Mouse (Mus musculus): ENCODE results near the gene Fbxw9. TPM values are rescaled to one million over a fixed set of nuclear protein-coding genes. Genes with fewer than 3 reads are reported as not detected.

The Fbxw9 gene
- total and polyA plus RNA-seq, 2 experiments from 2014 or later: 87.4 to 115 TPM

- H3K36me3 ChIP-seq (ENCODE audit: insufficient read depth): peaks cover 46% of the 10 kb centered on the region
- WGBS: 96% methylated on average over 7 of the region's 7 CpGs
- H3K4me1 ChIP-seq (ENCODE audit: insufficient read depth): no peaks in the 10 kb centered on the region
- DNase-seq (no peak), ATAC-seq (no peak)
- H3K27me3 ChIP-seq (ENCODE audit: insufficient read depth, low read length): no peaks in the 10 kb centered on the region
- H3K4me3 ChIP-seq (ENCODE audit: low read depth, low read length): no peak overlapping the region
- H3K9ac ChIP-seq: no peak overlapping the region
- no peak for TF ChIP-seq CTCF (IDR thresholded peaks at IDR 0.05; ENCODE audit: low read depth)
- no peaks in the 10 kb centered on the region for H3K9me3 ChIP-seq (ENCODE audit: low read length)
- no peak overlapping the region for H3K27ac ChIP-seq (ENCODE audit: low read depth, low read length)
- no peak overlapping the region for H3K4me2 ChIP-seq (ENCODE audit: low read depth)
These were observed 35.7 kb downstream of the Fbxw9 start for GRCm38 (mm10) chr8:85095566-85095965.

DNA sequence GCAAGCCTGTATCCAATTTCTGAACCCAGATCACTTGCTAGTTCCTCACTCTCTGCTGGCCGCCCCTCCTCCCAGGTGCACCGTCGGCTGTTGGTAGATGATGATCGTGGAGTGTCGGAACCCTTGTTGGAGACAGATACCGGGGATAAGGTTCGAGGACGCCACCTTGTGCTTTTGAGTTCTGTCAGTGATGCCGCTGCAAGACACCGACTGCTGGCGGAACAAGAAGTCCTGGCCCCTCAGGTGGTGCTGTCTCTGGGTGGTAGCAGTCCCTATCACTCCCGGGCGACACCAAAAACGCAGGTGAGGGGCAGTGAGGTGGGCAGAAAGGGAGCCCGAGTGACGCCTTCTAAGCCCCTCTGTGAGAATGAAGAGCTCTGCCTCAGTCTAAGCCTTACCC is 36.3 kb downstream of the Fbxw9 start:
- 95% methylated on average over 16 of the region's 16 CpGs for WGBS
- Histone ChIP-seq H3K36me3 (ENCODE audit: insufficient read depth) (peaks cover 46% of the 10 kb centered on the region), H3K27ac (ENCODE audit: low read depth, low read length) (no peak overlapping the region), H3K4me1 (ENCODE audit: insufficient read depth) (no peaks in the 10 kb centered on the region), H3K4me3 (ENCODE audit: low read depth, low read length) (no peak overlapping the region), H3K4me2 (ENCODE audit: low read depth) (no peak overlapping the region), H3K9ac (no peak overlapping the region), H3K9me3 (ENCODE audit: low read length) (no peaks in the 10 kb centered on the region), H3K27me3 (ENCODE audit: insufficient read depth, low read length) (no peaks in the 10 kb centered on the region)
- DNase-seq (no peak), ATAC-seq (no peak)
- no peak for TF ChIP-seq CTCF (IDR thresholded peaks at IDR 0.05; ENCODE audit: low read depth)

DNA sequence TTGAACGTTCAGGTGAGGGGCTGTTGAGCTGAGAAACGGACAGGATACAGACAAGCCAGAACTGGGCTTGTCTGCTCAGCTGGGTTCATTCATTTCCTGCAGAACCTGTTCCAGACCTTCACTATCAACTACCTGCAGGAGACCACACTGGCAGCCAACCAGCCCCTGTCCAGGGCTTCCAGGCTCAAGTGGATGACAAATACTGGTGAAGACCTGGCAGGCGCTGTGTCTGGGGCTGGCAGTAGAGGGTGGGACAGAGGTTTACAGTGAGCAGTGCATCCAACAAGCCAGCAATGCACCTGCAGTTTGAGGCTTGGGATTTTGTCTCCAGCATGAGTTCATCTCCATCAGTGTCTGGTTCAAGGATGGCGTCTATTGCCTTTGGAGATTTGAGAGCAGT is 37.0 kb downstream of the Fbxw9 start:
- Histone ChIP-seq H3K4me1 (ENCODE audit: insufficient read depth) (no peaks in the 10 kb centered on the region), H3K9me3 (ENCODE audit: low read length) (no peaks in the 10 kb centered on the region), H3K4me3 (ENCODE audit: low read depth, low read length) (no peak overlapping the region), H3K27me3 (ENCODE audit: insufficient read depth, low read length) (no peaks in the 10 kb centered on the region), H3K27ac (ENCODE audit: low read depth, low read length) (no peak overlapping the region), H3K36me3 (ENCODE audit: insufficient read depth) (peaks cover 46% of the 10 kb centered on the region), H3K9ac (no peak overlapping the region), H3K4me2 (ENCODE audit: low read depth) (no peak overlapping the region)
- ATAC-seq (no peak), DNase-seq (no peak)
- 90% methylated on average over 4 of the region's 4 CpGs for WGBS
- TF ChIP-seq CTCF (IDR thresholded peaks at IDR 0.05; ENCODE audit: low read depth): no peak

DNA sequence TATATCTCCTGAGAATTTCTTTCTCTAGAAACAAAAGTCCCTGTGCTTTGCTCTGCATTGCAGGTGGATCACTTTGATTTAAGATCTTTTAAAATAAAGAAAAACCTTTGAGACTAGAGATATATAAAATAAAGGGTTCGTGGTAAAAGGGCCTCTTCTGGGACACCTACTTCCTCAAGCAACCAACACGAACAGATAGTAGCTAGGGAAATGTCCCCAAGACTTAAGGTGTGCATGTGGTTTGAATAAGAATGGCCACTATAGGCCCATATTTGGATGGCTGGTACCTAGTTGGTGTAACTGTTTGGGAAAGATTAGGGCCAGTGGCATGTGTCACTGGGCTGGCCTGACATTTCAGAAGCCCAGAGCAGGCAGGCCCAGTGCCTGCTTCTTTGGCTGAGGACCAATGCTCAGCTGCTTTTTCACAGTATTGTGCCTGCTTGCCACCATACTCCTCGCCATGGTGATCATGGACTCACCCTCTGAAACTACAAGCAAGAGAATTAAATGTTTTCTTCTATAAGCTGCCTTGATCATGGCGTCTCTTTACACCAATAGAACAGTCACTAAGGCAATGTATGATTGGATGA is 40.3 kb downstream of the Fbxw9 start:
- no peaks in the 10 kb centered on the region for H3K27me3 ChIP-seq (ENCODE audit: insufficient read depth, low read length)
- ATAC-seq (no peak), DNase-seq (no peak)
- no peak for TF ChIP-seq CTCF (IDR thresholded peaks at IDR 0.05; ENCODE audit: low read depth)
- no peak overlapping the region for H3K9ac ChIP-seq
- H3K36me3 ChIP-seq (ENCODE audit: insufficient read depth): peaks cover 30% of the 10 kb centered on the region
- H3K4me1 ChIP-seq (ENCODE audit: insufficient read depth): no peaks in the 10 kb centered on the region
- no peaks in the 10 kb centered on the region for H3K9me3 ChIP-seq (ENCODE audit: low read length)
- no peak overlapping the region for H3K4me2 ChIP-seq (ENCODE audit: low read depth)
- no peak overlapping the region for H3K4me3 ChIP-seq (ENCODE audit: low read depth, low read length)
- 84% methylated on average over 4 of the region's 4 CpGs for WGBS
- H3K27ac ChIP-seq (ENCODE audit: low read depth, low read length): no peak overlapping the region

DNA sequence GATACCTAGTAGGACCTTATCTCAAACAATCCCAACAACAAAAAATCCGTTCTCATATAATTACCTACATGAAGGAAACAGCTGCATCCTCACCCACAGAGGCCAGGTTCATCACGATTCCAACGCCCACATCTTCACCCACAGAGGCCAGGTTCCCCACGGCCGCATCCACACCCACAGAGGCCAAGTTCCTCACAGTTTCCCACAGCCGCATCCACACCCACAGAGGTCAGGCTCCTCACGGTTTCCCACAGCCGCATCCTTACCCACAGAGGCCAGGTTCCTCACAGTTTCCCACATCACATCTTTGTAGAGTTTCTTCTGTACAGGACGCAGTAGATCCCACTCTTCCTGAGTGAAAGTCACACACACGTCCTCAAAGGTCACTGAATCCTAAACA is 53.4 kb downstream of the Fbxw9 start:
- H3K27ac ChIP-seq (ENCODE audit: low read depth, low read length): no peak overlapping the region
- no peaks in the 10 kb centered on the region for H3K9me3 ChIP-seq (ENCODE audit: low read length)
- 97% methylated on average over 10 of the region's 10 CpGs for WGBS
- TF ChIP-seq CTCF (IDR thresholded peaks at IDR 0.05; ENCODE audit: low read depth): no peak
- H3K4me1 ChIP-seq (ENCODE audit: insufficient read depth): no peaks in the 10 kb centered on the region
- H3K4me2 ChIP-seq (ENCODE audit: low read depth): no peak overlapping the region
- DNase-seq (no peak), ATAC-seq (no peak)
- H3K4me3 ChIP-seq (ENCODE audit: low read depth, low read length): no peak overlapping the region
- H3K9ac ChIP-seq: no peak overlapping the region
- peaks cover 26% of the 10 kb centered on the region for H3K36me3 ChIP-seq (ENCODE audit: insufficient read depth)
- H3K27me3 ChIP-seq (ENCODE audit: insufficient read depth, low read length): no peaks in the 10 kb centered on the region

- no peak overlapping the region for H3K4me3 ChIP-seq (ENCODE audit: low read depth, low read length)
- TF ChIP-seq CTCF (IDR thresholded peaks at IDR 0.05; ENCODE audit: low read depth): no peak
- no peaks in the 10 kb centered on the region for H3K4me1 ChIP-seq (ENCODE audit: insufficient read depth)
- H3K36me3 ChIP-seq (ENCODE audit: insufficient read depth): peaks cover 15% of the 10 kb centered on the region
- 75% methylated on average over 4 of the region's 4 CpGs for WGBS
- H3K9ac ChIP-seq: no peak overlapping the region
- H3K27ac ChIP-seq (ENCODE audit: low read depth, low read length): no peak overlapping the region
- ATAC-seq (no peak), DNase-seq (no peak)
- no peaks in the 10 kb centered on the region for H3K27me3 ChIP-seq (ENCODE audit: insufficient read depth, low read length)
- H3K9me3 ChIP-seq (ENCODE audit: low read length): no peaks in the 10 kb centered on the region
- H3K4me2 ChIP-seq (ENCODE audit: low read depth): no peak overlapping the region
These were observed 55.6 kb downstream of the Fbxw9 start for GRCm38 (mm10) chr8:85115501-85115900.

Small RNA genes lying within 50 kb of the gene (microRNA-seq; reads per million reads assigned to microRNA genes)
- 0.39 to 0.49 reads per million in 2 experiments for gene Gm23388
- gene Mir7070: 2.3 to 3.5 reads per million in 2 experiments

Other genes starting within 250 kb of the Fbxw9 start
- 4.7 and 6.9 TPM in 2 replicates for gene Dand5, start 237.2 kb upstream of the Fbxw9 start, total RNA-seq (2014; rRNA removed)
- 8.2 and 10.0 TPM in 2 replicates for gene Dand5, start 237.2 kb upstream of the Fbxw9 start, polyA plus RNA-seq (2015; fragmentation: Nextera tagmentation; extraction: Ambion mirVana)
- gene Gadd45gip1, start 228.5 kb upstream of the Fbxw9 start, total RNA-seq (2014; rRNA removed): 24.7 and 28.7 TPM in 2 replicates
- 36.7 and 40.8 TPM in 2 replicates for gene Gadd45gip1, start 228.5 kb upstream of the Fbxw9 start, polyA plus RNA-seq (2015; fragmentation: Nextera tagmentation; extraction: Ambion mirVana)
- gene Rad23a, start 219.4 kb upstream of the Fbxw9 start, total RNA-seq (2014; rRNA removed): 32.2 and 55.3 TPM in 2 replicates
- 63.5 and 77.4 TPM in 2 replicates for gene Rad23a, start 219.4 kb upstream of the Fbxw9 start, polyA plus RNA-seq (2015; fragmentation: Nextera tagmentation; extraction: Ambion mirVana)
- 470 and 505 TPM in 2 replicates for gene Calr, start 213.1 kb upstream of the Fbxw9 start, total RNA-seq (2014; rRNA removed)
- gene Calr, start 213.1 kb upstream of the Fbxw9 start, polyA plus RNA-seq (2015; fragmentation: Nextera tagmentation; extraction: Ambion mirVana): 354 and 405 TPM in 2 replicates
- gene Farsa, start 203.1 kb upstream of the Fbxw9 start, total RNA-seq (2014; rRNA removed): 77.1 and 91.2 TPM in 2 replicates
- 100 and 103 TPM in 2 replicates for gene Farsa, start 203.1 kb upstream of the Fbxw9 start, polyA plus RNA-seq (2015; fragmentation: Nextera tagmentation; extraction: Ambion mirVana)
- 27.5 and 32.2 TPM in 2 replicates for gene Syce2, start 187.9 kb upstream of the Fbxw9 start, total RNA-seq (2014; rRNA removed)
- 77.9 and 78.2 TPM in 2 replicates for gene Syce2, start 187.9 kb upstream of the Fbxw9 start, polyA plus RNA-seq (2015; fragmentation: Nextera tagmentation; extraction: Ambion mirVana)
- 28.9 and 31.5 TPM in 2 replicates for gene Gcdh, start 166.1 kb upstream of the Fbxw9 start, total RNA-seq (2014; rRNA removed)
- 21.3 and 27.5 TPM in 2 replicates for gene Gcdh, start 166.1 kb upstream of the Fbxw9 start, polyA plus RNA-seq (2015; fragmentation: Nextera tagmentation; extraction: Ambion mirVana)
- gene Klf1, start 158.1 kb upstream of the Fbxw9 start, total RNA-seq (2014; rRNA removed): 0.46 TPM in 1 of 2 replicates, not detected in the other
- gene Klf1, start 158.1 kb upstream of the Fbxw9 start, polyA plus RNA-seq (2015; fragmentation: Nextera tagmentation; extraction: Ambion mirVana): 0.50 and 0.77 TPM in 2 replicates
- gene Dnase2a, start 151.5 kb upstream of the Fbxw9 start, total RNA-seq (2014; rRNA removed): 3.6 and 3.7 TPM in 2 replicates
- 6.3 and 7.1 TPM in 2 replicates for gene Dnase2a, start 151.5 kb upstream of the Fbxw9 start, polyA plus RNA-seq (2015; fragmentation: Nextera tagmentation; extraction: Ambion mirVana)
- 39.7 and 57.7 TPM in 2 replicates for gene Mast1, start 122.7 kb upstream of the Fbxw9 start, total RNA-seq (2014; rRNA removed)
- 44.2 and 63.8 TPM in 2 replicates for gene Mast1, start 122.7 kb upstream of the Fbxw9 start, polyA plus RNA-seq (2015; fragmentation: Nextera tagmentation; extraction: Ambion mirVana)
- gene Rtbdn, start 113.1 kb upstream of the Fbxw9 start, total RNA-seq (2014; rRNA removed): 4.8 and 10.4 TPM in 2 replicates
- gene Rtbdn, start 113.1 kb upstream of the Fbxw9 start, polyA plus RNA-seq (2015; fragmentation: Nextera tagmentation; extraction: Ambion mirVana): 1.7 and 3.5 TPM in 2 replicates
- gene Gm49661, start 90.6 kb upstream of the Fbxw9 start, total RNA-seq (2014; rRNA removed): not detected in 2 replicates
- not detected in 2 replicates for gene Gm49661, start 90.6 kb upstream of the Fbxw9 start, polyA plus RNA-seq (2015; fragmentation: Nextera tagmentation; extraction: Ambion mirVana)
- gene Prdx2, start 90.5 kb upstream of the Fbxw9 start, total RNA-seq (2014; rRNA removed): 814 and 983 TPM in 2 replicates
- gene Prdx2, start 90.5 kb upstream of the Fbxw9 start, polyA plus RNA-seq (2015; fragmentation: Nextera tagmentation; extraction: Ambion mirVana): 974 and 1,110 TPM in 2 replicates
- 39.8 and 42.7 TPM in 2 replicates for gene Rnaseh2a, start 90.3 kb upstream of the Fbxw9 start, total RNA-seq (2014; rRNA removed)
- 52.2 and 56.3 TPM in 2 replicates for gene Rnaseh2a, start 90.3 kb upstream of the Fbxw9 start, polyA plus RNA-seq (2015; fragmentation: Nextera tagmentation; extraction: Ambion mirVana)
- gene Junb, start 81.3 kb upstream of the Fbxw9 start, total RNA-seq (2014; rRNA removed): 21.9 and 22.2 TPM in 2 replicates
- gene Junb, start 81.3 kb upstream of the Fbxw9 start, polyA plus RNA-seq (2015; fragmentation: Nextera tagmentation; extraction: Ambion mirVana): 10.1 and 15.9 TPM in 2 replicates
- gene Hook2, start 69.5 kb upstream of the Fbxw9 start, total RNA-seq (2014; rRNA removed): 30.3 and 32.5 TPM in 2 replicates
- 22.6 and 28.7 TPM in 2 replicates for gene Hook2, start 69.5 kb upstream of the Fbxw9 start, polyA plus RNA-seq (2015; fragmentation: Nextera tagmentation; extraction: Ambion mirVana)
- not detected in 2 replicates for gene Best2, start 45.5 kb upstream of the Fbxw9 start, total RNA-seq (2014; rRNA removed)
- gene Best2, start 45.5 kb upstream of the Fbxw9 start, polyA plus RNA-seq (2015; fragmentation: Nextera tagmentation; extraction: Ambion mirVana): 0.11 and 0.15 TPM in 2 replicates
- gene Asna1, start 34.8 kb upstream of the Fbxw9 start, total RNA-seq (2014; rRNA removed): 136 and 160 TPM in 2 replicates
- gene Asna1, start 34.8 kb upstream of the Fbxw9 start, polyA plus RNA-seq (2015; fragmentation: Nextera tagmentation; extraction: Ambion mirVana): 153 and 180 TPM in 2 replicates
- 338 and 447 TPM in 2 replicates for gene Trir, start 33.2 kb upstream of the Fbxw9 start, total RNA-seq (2014; rRNA removed)
- gene Trir, start 33.2 kb upstream of the Fbxw9 start, polyA plus RNA-seq (2015; fragmentation: Nextera tagmentation; extraction: Ambion mirVana): 161 and 178 TPM in 2 replicates
- gene Tnpo2, start 23.1 kb upstream of the Fbxw9 start, total RNA-seq (2014; rRNA removed): 129 and 155 TPM in 2 replicates
- gene Tnpo2, start 23.1 kb upstream of the Fbxw9 start, polyA plus RNA-seq (2015; fragmentation: Nextera tagmentation; extraction: Ambion mirVana): 40.4 and 52.3 TPM in 2 replicates
- not detected in 2 replicates for gene Gm5741, start 7.9 kb downstream of the Fbxw9 start, total RNA-seq (2014; rRNA removed)
- gene Gm5741, start 7.9 kb downstream of the Fbxw9 start, polyA plus RNA-seq (2015; fragmentation: Nextera tagmentation; extraction: Ambion mirVana): 0.74 and 3.0 TPM in 2 replicates
- gene Dhps, start 11.7 kb downstream of the Fbxw9 start, total RNA-seq (2014; rRNA removed): 63.1 and 74.3 TPM in 2 replicates
- 104 and 118 TPM in 2 replicates for gene Dhps, start 11.7 kb downstream of the Fbxw9 start, polyA plus RNA-seq (2015; fragmentation: Nextera tagmentation; extraction: Ambion mirVana)
- gene Wdr83os, start 20.7 kb downstream of the Fbxw9 start, total RNA-seq (2014; rRNA removed): 80.8 and 105 TPM in 2 replicates
- 171 and 182 TPM in 2 replicates for gene Wdr83os, start 20.7 kb downstream of the Fbxw9 start, polyA plus RNA-seq (2015; fragmentation: Nextera tagmentation; extraction: Ambion mirVana)
- gene Wdr83, start 21.3 kb downstream of the Fbxw9 start, total RNA-seq (2014; rRNA removed): 22.1 and 22.5 TPM in 2 replicates
- 35.3 and 37.2 TPM in 2 replicates for gene Wdr83, start 21.3 kb downstream of the Fbxw9 start, polyA plus RNA-seq (2015; fragmentation: Nextera tagmentation; extraction: Ambion mirVana)
- gene Man2b1, start 23.2 kb downstream of the Fbxw9 start, total RNA-seq (2014; rRNA removed): 24.9 and 28.8 TPM in 2 replicates
- gene Man2b1, start 23.2 kb downstream of the Fbxw9 start, polyA plus RNA-seq (2015; fragmentation: Nextera tagmentation; extraction: Ambion mirVana): 14.8 and 18.0 TPM in 2 replicates
- gene Zfp791, start 63.0 kb downstream of the Fbxw9 start, total RNA-seq (2014; rRNA removed): 2.7 and 3.2 TPM in 2 replicates
- gene Zfp791, start 63.0 kb downstream of the Fbxw9 start, polyA plus RNA-seq (2015; fragmentation: Nextera tagmentation; extraction: Ambion mirVana): 1.5 and 2.4 TPM in 2 replicates
- not detected in 2 replicates for gene Cks1brt, start 91.9 kb downstream of the Fbxw9 start, total RNA-seq (2014; rRNA removed)
- gene Cks1brt, start 91.9 kb downstream of the Fbxw9 start, polyA plus RNA-seq (2015; fragmentation: Nextera tagmentation; extraction: Ambion mirVana): not detected in 2 replicates
- gene Olfr371, start 165.9 kb downstream of the Fbxw9 start, total RNA-seq (2014; rRNA removed): not detected in 2 replicates
- gene Olfr371, start 165.9 kb downstream of the Fbxw9 start, polyA plus RNA-seq (2015; fragmentation: Nextera tagmentation; extraction: Ambion mirVana): not detected in 2 replicates
- 57.1 and 62.1 TPM in 2 replicates for gene Orc6, start 239.6 kb downstream of the Fbxw9 start, total RNA-seq (2014; rRNA removed)
- gene Orc6, start 239.6 kb downstream of the Fbxw9 start, polyA plus RNA-seq (2015; fragmentation: Nextera tagmentation; extraction: Ambion mirVana): 61.8 and 72.9 TPM in 2 replicates
- gene Vps35, start 239.7 kb downstream of the Fbxw9 start, total RNA-seq (2014; rRNA removed): 185 and 199 TPM in 2 replicates
- gene Vps35, start 239.7 kb downstream of the Fbxw9 start, polyA plus RNA-seq (2015; fragmentation: Nextera tagmentation; extraction: Ambion mirVana): 151 and 169 TPM in 2 replicates

All from forebrain, postnatal 0 days (tissue).